Mouse (Mus musculus) lung, embryonic 14.5 days (tissue): ENCODE measurements around the gene Zfp986. TPM values are rescaled to one million over a fixed set of nuclear protein-coding genes. Genes with fewer than 3 reads are reported as not detected.
A peak's percentile ranks its signal among the peaks of the same experiment; 100 is the strongest.
"Not testable (repeated sequence)": the region's sequence is repeated elsewhere in the genome, so short reads cannot be mapped to it uniquely, and the experiment has no call there.

Experiments
- ATAC-seq: fragments of 200-750 bp; cut with Nextera tagmentation; 2 replicates; pipeline ENCODE4 v1.8.0; 2017; ENCODE audit warnings: mild to moderate bottlenecking, moderate TSS enrichment, moderate library complexity; ENCODE audit not compliant: insufficient read depth
- DNase-seq: peaks from one replicate; pipeline ENCODE4 v3.0.0-alpha.2; 2015
- H3K27ac ChIP-seq: fragments of 300-500 bp; sonication (generic); 2 replicates; pipeline ENCODE4 v1.5.1; 2014; ENCODE audit warnings: low read depth, mild to moderate bottlenecking, moderate library complexity
- H3K27me3 ChIP-seq: fragments of 300-500 bp; sonication (generic); 2 replicates; pipeline ENCODE4 v1.6.1; 2014; ENCODE audit warnings: low read length, control low read depth; ENCODE audit not compliant: insufficient read depth
- H3K36me3 ChIP-seq: fragments of 300-500 bp; sonication (generic); 2 replicates; pipeline ENCODE4 v1.6.1; 2014; ENCODE audit warnings: control low read depth; ENCODE audit not compliant: insufficient read depth
- H3K4me1 ChIP-seq: fragments of 300-500 bp; sonication (generic); 2 replicates; pipeline ENCODE4 v1.6.1; 2014; ENCODE audit warnings: antibody characterized with exemption, control low read depth; ENCODE audit not compliant: insufficient read depth
- H3K4me2 ChIP-seq: fragments of 300-500 bp; sonication (generic); 2 replicates; pipeline ENCODE4 v1.6.1; 2014; ENCODE audit warnings: mild to moderate bottlenecking
- H3K4me3 ChIP-seq: fragments of 300-500 bp; sonication (generic); 2 replicates; pipeline ENCODE4 v1.5.1; 2014; ENCODE audit warnings: low read depth, low read length
- H3K9ac ChIP-seq: fragments of 300-500 bp; sonication (generic); 2 replicates; pipeline ENCODE4 v1.6.1; 2014
- H3K9me3 ChIP-seq: fragments of 300-500 bp; sonication (generic); 2 replicates; pipeline ENCODE4 v1.6.1; 2016; ENCODE audit warnings: low read depth, low read length, control low read depth
- WGBS: fragments of 180-500 bp; shearing (Covaris S2); extraction: QIAGEN DNeasy Blood & Tissue Kit; methylation state at CpG from one replicate; pipeline ENCODE4 v1.1.7; 2014; 5-methylcytosine and 5-hydroxymethylcytosine counted together
- polyA plus RNA-seq: library from polyadenylated mRNA; unstranded; fragments of >200 nt; fragmentation: Nextera tagmentation; extraction: Ambion mirVana; gene quantifications from 2 replicates; pipeline ENCODE4 v1.2.1, GENCODE M21; 2014

The Zfp986 gene
- polyA plus RNA-seq: not detected in 2 replicates

DNA sequence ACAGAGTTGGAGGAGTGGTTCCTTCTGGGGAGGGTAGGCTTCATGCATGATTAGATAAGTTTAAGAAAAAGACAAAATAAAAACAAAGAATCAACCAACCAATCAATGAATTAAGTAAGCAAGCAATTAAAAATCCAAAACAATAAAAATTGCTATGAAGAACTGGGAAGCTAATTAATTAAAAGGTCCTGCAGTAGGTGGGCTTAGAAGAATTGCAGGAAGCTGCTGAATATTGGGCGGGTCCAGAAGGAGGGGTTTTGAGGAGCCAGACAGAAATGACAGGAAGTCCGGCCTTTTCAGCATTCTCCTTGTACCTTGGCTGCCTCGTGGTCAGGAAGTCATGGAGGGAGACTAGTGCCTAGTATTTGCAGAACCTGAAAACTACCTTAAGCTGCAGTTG lies at the start of gene Zfp986:
Gene Zfp986 (plus strand): TSS at position 301 of the 400 bp plus-strand sequence.
- ATAC-seq, H3K4me1 ChIP-seq, H3K4me2 ChIP-seq, H3K4me3 ChIP-seq, H3K36me3 ChIP-seq, H3K9ac ChIP-seq, H3K27me3 ChIP-seq, H3K9me3 ChIP-seq, DNase-seq, H3K27ac ChIP-seq: not testable (repeated sequence)
- 53% methylated on average over 3 of the region's 3 CpGs for WGBS

DNA sequence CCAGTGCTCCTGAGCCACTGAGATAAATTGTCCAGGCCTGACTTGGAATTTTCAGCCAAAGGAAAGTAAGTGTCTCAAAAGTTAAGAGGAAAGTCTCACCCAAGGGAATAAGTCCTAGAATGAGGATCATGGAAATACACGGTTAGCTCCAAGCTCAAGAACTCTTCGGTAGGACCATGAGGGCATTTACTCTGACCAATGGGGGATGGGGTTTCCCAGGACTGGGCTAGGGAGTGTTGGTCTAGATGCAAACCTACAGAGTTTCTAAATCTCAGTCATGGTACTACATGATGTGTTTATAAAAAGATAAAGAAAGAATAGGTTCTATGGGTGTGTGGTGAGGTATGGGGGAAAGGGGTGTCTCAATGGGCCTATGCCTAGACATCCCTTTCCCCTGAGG lies 48.6 kb upstream of the Zfp986 start:
- H3K9ac ChIP-seq, H3K4me1 ChIP-seq, H3K36me3 ChIP-seq, H3K4me3 ChIP-seq, H3K27me3 ChIP-seq, DNase-seq, ATAC-seq, H3K4me2 ChIP-seq, H3K9me3 ChIP-seq, H3K27ac ChIP-seq: not testable (repeated sequence)
- no CpG with 5 or more reads among the region's 2 CpGs for WGBS

DNA sequence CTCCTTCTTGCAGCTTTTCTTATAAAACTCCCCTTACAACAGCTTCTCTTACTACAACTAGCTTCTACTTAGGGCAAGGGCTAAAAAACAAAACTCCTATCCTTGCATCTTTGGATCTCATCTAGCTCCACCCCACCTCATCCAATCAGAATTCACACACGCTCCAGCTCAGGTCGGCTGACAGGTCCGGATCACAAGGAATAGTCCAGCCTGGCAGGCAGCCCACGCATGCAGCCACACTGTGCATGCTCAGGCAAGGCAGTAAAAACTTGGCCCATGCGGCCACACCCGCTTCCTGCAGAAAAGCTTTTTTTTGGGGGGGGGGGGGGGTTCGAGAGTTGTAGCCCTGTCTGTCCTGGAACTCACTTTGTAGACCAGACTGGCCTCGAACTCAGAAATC lies 43.0 kb upstream of the Zfp986 start:
- ATAC-seq, H3K9me3 ChIP-seq: not testable (repeated sequence)

DNA sequence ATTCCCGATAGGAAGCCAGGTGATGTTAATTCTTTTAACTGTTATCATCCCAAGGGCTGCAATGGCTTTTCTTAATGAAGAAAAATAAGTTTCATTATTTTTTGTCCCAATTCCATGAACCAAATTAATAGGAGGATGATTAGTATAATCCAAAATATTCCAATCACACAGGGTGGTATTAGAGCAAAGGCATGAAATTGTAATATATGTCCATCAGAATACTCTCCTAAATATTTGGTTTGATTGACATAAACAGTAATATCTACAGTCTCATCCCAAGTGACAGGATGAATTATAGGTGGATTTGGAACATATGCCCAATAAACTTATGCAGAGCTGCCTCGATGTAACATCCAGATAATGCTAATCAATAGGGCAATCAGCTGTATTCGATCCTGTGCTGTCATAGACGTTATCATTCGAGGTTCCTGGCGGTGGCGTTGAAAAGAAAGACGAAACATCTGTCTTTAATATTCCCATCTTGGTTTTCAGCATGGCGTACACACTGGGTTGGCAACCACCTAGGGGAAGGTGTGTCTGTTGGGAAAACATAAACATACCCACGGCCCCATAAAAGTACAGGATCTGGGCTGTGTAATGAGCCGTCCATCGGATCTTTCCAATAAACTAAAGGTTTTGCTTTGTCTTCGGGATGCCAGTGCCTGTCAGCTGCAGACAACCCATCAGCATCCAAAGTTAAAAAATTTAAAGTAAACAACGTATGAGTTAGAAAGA lies 37.1 kb upstream of the Zfp986 start:
- H3K4me2 ChIP-seq, H3K9me3 ChIP-seq, H3K27ac ChIP-seq, H3K27me3 ChIP-seq, H3K36me3 ChIP-seq, H3K4me3 ChIP-seq, H3K4me1 ChIP-seq, DNase-seq, H3K9ac ChIP-seq: not testable (repeated sequence)
- peak; percentile 38; the same call in 1 of the 2 replicates for ATAC-seq
- 92% methylated on average over 1 of the region's 14 CpGs for WGBS

More for the DNA sequence above, 43.0 kb upstream of the Zfp986 start:
- not testable (repeated sequence) for H3K4me3 ChIP-seq, DNase-seq, H3K27me3 ChIP-seq, H3K36me3 ChIP-seq, H3K4me1 ChIP-seq, H3K4me2 ChIP-seq, H3K9ac ChIP-seq, H3K27ac ChIP-seq
- 87% methylated on average over 3 of the region's 8 CpGs for WGBS

DNA sequence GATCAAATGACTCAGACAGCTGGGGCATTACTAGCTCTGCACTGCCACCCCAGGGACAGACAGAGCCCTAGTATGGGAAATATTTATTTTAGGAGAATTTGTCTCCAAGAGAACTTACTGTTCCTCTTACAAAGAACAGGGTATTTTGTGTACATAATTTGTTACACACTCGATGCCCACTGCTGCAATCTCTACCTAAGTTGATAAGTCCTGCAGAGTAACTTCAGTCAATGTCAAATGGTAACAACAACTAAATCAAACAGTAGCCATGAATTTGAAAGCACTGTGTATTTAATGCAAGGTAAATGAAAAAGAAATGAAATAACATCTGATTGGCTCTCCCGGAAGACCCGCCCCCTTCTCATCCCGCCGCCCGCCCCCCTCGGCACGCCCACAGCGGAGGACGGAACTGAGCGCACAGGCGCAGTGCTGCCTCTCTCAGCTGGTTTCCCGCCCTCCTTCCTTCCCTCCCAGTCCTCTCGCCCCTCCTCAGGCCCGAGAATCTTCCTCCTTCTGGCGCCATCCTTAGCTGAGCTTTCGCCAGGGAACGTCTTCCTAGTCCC lies 32.2 kb upstream of the Zfp986 start:
- H3K9me3 ChIP-seq: not testable (repeated sequence)

DNA sequence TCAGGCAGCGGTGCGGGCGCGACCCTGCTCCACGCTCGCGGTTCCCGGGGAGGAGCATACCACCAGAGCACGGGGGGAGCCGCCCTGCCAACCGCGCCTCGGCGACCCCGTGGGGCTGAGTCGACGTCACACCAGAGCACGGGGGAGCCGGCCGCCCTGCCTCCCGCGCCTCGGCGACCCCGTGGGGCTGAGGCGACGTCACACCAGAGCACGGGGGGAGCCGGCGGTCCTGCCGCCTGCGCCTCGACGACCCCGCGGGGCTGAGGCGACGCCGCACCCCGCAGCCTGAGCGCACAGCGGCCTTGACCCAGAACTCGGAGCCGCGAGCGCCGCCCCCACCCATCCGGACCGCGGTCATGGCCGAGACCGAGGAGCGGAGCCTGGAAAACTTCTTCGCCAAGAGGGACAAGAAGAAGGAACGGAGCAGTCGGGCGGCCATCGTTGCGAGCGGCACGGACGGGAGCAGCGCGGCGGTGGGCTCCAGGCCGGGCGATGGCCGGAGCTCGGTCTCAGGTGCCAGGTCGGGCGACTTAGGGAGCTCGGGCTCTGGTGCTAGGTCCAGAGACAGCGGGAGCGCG lies 31.6 kb upstream of the Zfp986 start:
- 55% methylated on average over 47 of the region's 75 CpGs for WGBS
- H3K4me1 ChIP-seq, H3K27me3 ChIP-seq, H3K4me2 ChIP-seq, H3K9me3 ChIP-seq, H3K9ac ChIP-seq, H3K27ac ChIP-seq, H3K4me3 ChIP-seq, DNase-seq, H3K36me3 ChIP-seq: not testable (repeated sequence)
- peak; percentile 54 for ATAC-seq

More for the DNA sequence above, 32.2 kb upstream of the Zfp986 start:
- not testable (repeated sequence) for DNase-seq, H3K36me3 ChIP-seq, H3K4me2 ChIP-seq, ATAC-seq, H3K4me3 ChIP-seq, H3K27me3 ChIP-seq, H3K4me1 ChIP-seq, H3K27ac ChIP-seq, H3K9ac ChIP-seq
- WGBS: 86% methylated on average over 3 of the region's 18 CpGs

DNA sequence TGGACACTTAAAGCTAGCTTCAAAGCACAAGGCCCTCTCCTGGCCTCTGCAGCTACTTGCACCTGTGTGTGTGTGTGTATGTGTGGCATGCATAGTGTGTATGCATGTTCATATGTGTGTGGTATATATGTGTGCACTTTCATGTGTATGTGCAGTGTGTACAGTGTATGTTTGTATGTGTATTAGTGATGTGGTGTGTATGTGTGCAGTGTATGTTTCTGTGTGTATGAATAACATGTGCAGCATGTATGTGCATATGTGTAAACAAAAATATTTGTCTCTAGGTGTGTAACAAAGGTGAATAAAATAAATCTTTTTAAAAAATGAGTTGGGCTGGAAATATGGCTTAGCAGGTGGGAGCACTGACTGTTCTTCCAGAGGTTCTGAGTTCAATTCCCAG lies 21.8 kb upstream of the Zfp986 start:
- not testable (repeated sequence) for H3K9ac ChIP-seq, DNase-seq, H3K27ac ChIP-seq, H3K27me3 ChIP-seq, H3K4me3 ChIP-seq, H3K4me2 ChIP-seq, H3K4me1 ChIP-seq, H3K36me3 ChIP-seq, H3K9me3 ChIP-seq
- peak; percentile 28; the same call in 1 of the 2 replicates for ATAC-seq

DNA sequence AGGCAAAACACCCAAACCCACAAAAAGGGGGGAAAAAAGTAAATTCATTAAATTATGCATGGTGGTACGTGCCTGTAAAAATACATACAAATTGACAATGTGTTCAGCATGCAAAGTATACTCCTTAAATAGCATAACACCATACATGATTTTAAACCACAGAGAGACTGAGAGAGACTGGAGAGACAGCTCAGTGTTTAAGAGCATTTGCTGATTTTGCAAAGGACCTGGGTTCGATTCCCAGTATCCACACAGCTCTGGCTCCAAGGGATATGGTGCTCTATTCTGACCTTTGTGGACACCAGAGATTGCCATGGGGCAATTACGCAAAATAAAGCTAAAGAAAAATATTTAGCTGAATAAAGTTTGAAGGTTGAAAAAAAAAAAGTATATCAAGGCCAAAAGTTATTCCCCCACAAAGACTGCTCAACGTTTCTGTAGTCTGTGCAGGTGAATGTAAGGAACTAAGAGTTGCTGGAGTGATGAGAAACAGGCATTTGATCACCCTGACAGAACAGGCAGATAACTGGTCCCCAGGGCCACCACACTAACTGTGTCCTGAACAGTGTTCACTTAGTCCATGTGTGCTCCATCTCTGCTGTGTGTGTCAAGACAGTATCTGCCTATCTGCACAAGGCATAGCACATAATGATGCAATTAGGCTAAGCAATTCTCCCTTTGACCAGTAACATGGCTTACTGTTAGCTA lies 20.3 kb upstream of the Zfp986 start:
- WGBS: 63% methylated on average over 3 of the region's 4 CpGs
- H3K4me3 ChIP-seq, H3K4me2 ChIP-seq, H3K9me3 ChIP-seq, H3K27ac ChIP-seq, H3K4me1 ChIP-seq, ATAC-seq, H3K36me3 ChIP-seq, H3K9ac ChIP-seq, DNase-seq, H3K27me3 ChIP-seq: not testable (repeated sequence)

DNA sequence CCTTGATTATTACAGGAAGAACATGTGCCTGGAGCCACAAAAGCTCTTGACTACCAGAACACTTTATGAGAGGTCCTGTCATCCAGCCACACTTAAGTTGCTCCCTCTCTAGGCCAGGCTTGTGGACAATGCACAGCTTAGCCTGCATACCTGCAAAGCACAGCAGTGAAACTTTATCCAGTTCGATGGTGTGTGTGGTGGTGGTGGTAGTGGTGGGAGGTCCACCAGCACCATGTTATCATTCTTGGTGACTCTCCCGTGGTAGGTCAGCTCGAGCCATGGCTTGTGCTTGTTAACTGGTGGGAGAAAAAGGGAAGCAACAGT lies 19.7 kb upstream of the Zfp986 start:
- H3K9me3 ChIP-seq, H3K27me3 ChIP-seq, H3K36me3 ChIP-seq, ATAC-seq, H3K9ac ChIP-seq, DNase-seq, H3K4me1 ChIP-seq, H3K4me2 ChIP-seq, H3K27ac ChIP-seq, H3K4me3 ChIP-seq: not testable (repeated sequence)
- WGBS: 81% methylated on average over 3 of the region's 3 CpGs

DNA sequence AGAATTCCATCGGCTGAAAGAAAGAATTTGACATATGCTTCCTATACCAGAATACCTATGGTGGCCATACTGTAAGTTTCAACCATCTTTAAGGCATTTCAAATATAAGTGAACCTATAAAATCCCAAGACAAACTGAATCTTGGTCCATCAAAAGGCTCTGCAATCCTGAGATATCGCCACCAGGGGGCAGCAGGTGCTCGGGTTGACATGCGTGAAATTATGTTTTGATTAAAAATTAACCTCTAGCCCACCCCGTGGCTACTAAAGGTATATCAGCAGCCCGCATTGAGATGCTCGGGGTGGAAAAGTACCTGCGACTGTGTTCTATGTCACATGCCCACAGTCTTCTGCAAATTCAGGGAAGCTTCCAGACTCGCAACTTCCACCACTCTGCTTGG lies 17.2 kb upstream of the Zfp986 start:
- ATAC-seq, H3K4me2 ChIP-seq, H3K4me1 ChIP-seq, H3K4me3 ChIP-seq, H3K27ac ChIP-seq, H3K36me3 ChIP-seq, H3K9ac ChIP-seq, H3K9me3 ChIP-seq, DNase-seq, H3K27me3 ChIP-seq: not testable (repeated sequence)
- 66% methylated on average over 6 of the region's 9 CpGs for WGBS
